Mouse (Mus musculus): ENCODE data around the gene Rab11fip2.

Rab11fip2 gene

DNA sequence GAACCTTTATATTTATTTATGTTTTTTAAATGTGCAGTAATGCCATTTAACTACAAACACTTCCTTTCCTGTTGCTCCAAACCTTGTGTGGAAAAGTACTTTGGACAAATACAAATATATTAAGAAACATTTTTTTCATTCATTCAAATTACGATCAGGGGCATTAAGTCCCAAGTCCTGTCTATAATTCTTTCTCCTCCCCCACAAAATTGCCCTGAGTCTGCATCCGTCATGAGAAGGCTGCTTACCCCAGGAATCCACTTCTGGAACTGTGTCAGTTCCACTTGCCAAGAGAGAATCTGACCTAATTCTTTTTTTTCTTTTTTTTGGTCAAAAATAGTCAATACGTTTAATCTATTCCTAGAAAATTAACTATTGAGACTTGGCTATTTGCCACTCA, 90.4 kb downstream of the Rab11fip2 start:
- DNase-seq (ENCODE audit: low spot score) = no peak
